Mouse (Mus musculus) left cerebral cortex, adult 8-10 months (tissue): ENCODE results near the gene Ginm1. TPM values are rescaled to one million over a fixed set of nuclear protein-coding genes. Genes with fewer than 3 reads are reported as not detected.

Experiments used
- microRNA-seq, 2 experiments: library from miRNA; unstranded; fragments of <30 nt; microRNA quantifications; one replicate each; pipeline ENCODE4 v1.2.0; 2022
- total RNA-seq, 4 experiments: library from RNA; stranded (reverse); gene quantifications; 2 replicates each; pipeline ENCODE4 v1.2.4; 2022

Gene Ginm1
- total RNA-seq, 4 experiments from 2014 or later = 15.0 to 24.4 (median 17.5) TPM

Small RNA genes within 50 kb of the gene (microRNA-seq; reads per million reads assigned to microRNA genes)
- gene Mir5104 = 0 reads per million in 2 experiments

Other genes with a start within 250 kb of the Ginm1 start
- gene Lrp11, start 203.0 kb downstream of the Ginm1 start, total RNA-seq = 100 to 1,000 TPM; 133 to 153 (median 140) TPM
- gene Nup43, start 125.3 kb downstream of the Ginm1 start, total RNA-seq = 1 to 10 TPM; 6.3 to 7.3 (median 6.9) TPM
- gene Pcmt1, start 111.7 kb downstream of the Ginm1 start, total RNA-seq = 100 to 1,000 TPM; 193 to 200 (median 195) TPM
- 10 to 100 TPM; 28.9 to 33.0 (median 31.6) TPM for gene Lats1, start 111.6 kb downstream of the Ginm1 start, total RNA-seq
- 10 to 100 TPM; 13.7 to 15.5 (median 14.5) TPM for gene Katna1, start 66.8 kb downstream of the Ginm1 start, total RNA-seq
- gene Ppil4, start 67 bp upstream of the Ginm1 start, total RNA-seq = 10 to 100 TPM; 28.9 to 31.2 (median 29.8) TPM
- gene Zc3h12d, start 39.6 kb upstream of the Ginm1 start, total RNA-seq = under 1 TPM in 3 of 4 experiments, not detected in 1; 0.12 to 0.25 (median 0.23) TPM
- 10 to 100 TPM; 56.0 to 59.9 (median 57.3) TPM for gene Tab2, start 163.4 kb upstream of the Ginm1 start, total RNA-seq